Mouse (Mus musculus) heart, embryonic 11.5 days (tissue): ENCODE data around the gene Pik3cg. TPM values are rescaled to one million over a fixed set of nuclear protein-coding genes. Genes with fewer than 3 reads are reported as not detected.
A peak's percentile ranks its signal among the peaks of the same experiment; 100 is the strongest.

ENCODE experiments used
- ATAC-seq: fragments of 200-750 bp; cut with Nextera tagmentation; replicated peaks from 2 replicates; pipeline ENCODE4 v1.8.0; 2017; ENCODE audit warnings: moderate library complexity; ENCODE audit not compliant: insufficient number of reproducible peaks, low FRiP score, low TSS enrichment
- H3K27ac ChIP-seq: fragments of 300-500 bp; sonication (generic); 2 replicates; pipeline ENCODE4 v1.5.1; 2014; ENCODE audit warnings: mild to moderate bottlenecking, low read depth, low read length
- H3K27me3 ChIP-seq: fragments of 300-500 bp; sonication (generic); 2 replicates; pipeline ENCODE4 v1.6.1; 2014; ENCODE audit warnings: mild to moderate bottlenecking, low read length, mixed read lengths; ENCODE audit not compliant: control insufficient read depth, insufficient read depth
- H3K36me3 ChIP-seq: fragments of 300-500 bp; sonication (generic); 2 replicates; pipeline ENCODE4 v1.6.1; 2014; ENCODE audit warnings: mild to moderate bottlenecking, low read length, moderate library complexity, mixed read lengths; ENCODE audit not compliant: control insufficient read depth, insufficient read depth
- H3K4me1 ChIP-seq: fragments of 300-500 bp; sonication (generic); 2 replicates; pipeline ENCODE4 v1.6.1; 2014; ENCODE audit warnings: low read length; ENCODE audit not compliant: control insufficient read depth, insufficient read depth
- H3K4me2 ChIP-seq: fragments of 300-500 bp; sonication (generic); 2 replicates; pipeline ENCODE4 v1.6.1; 2014; ENCODE audit warnings: mild to moderate bottlenecking, moderate library complexity
- H3K4me3 ChIP-seq: fragments of 300-500 bp; sonication (generic); 2 replicates; pipeline ENCODE4 v1.5.1; 2014; ENCODE audit warnings: low read depth, low read length
- H3K9ac ChIP-seq: fragments of 300-500 bp; sonication (generic); 2 replicates; pipeline ENCODE4 v1.6.1; 2014; ENCODE audit warnings: mild to moderate bottlenecking, low read depth, low read length, moderate library complexity
- H3K9me3 ChIP-seq: fragments of 300-500 bp; sonication (generic); replicated peaks from 2 replicates; pipeline ENCODE4 v1.6.1; 2016; ENCODE audit warnings: low read length; ENCODE audit not compliant: control insufficient read depth
- WGBS: fragments of 180-500 bp; shearing (Covaris S2); extraction: QIAGEN DNeasy Blood & Tissue Kit; methylation state at CpG from one replicate; pipeline ENCODE4 v1.1.7; 2014; ENCODE audit not compliant: insufficient replicate concordance; 5-methylcytosine and 5-hydroxymethylcytosine counted together
- polyA plus RNA-seq: library from polyadenylated mRNA; unstranded; fragments of >200 nt; fragmentation: Nextera tagmentation; extraction: Ambion mirVana; gene quantifications from 2 replicates; pipeline ENCODE4 v1.2.1, GENCODE M21; 2014

Pik3cg gene
- polyA plus RNA-seq, 1 experiment from 2014 or later = 1.5 TPM

DNA sequence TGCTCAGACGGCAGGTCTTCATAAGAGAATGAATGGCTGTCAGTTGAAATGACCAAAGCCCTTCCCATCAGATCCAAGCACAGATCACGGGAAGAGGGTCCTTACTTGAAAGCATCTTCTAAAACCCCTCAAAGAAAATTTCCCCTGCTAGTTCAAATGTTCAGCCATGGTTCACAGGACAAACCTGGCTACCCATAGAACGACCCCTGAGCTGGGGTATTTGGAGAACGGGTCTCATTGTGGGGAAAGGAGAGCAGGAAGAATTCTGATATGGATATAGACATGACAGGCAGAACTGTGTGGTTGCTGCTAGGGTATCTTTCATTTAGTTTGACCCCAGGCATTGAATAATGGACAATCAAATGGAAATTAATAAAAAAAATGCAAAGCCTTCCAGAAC is 62.8 kb downstream of the Pik3cg start:
- Histone ChIP-seq H3K9ac (no peak overlapping the region), H3K4me3 (no peak overlapping the region), H3K9me3 (no peaks in the 10 kb centered on the region), H3K36me3 (no peaks in the 10 kb centered on the region), H3K27me3 (no peaks in the 10 kb centered on the region), H3K4me2 (no peak overlapping the region), H3K4me1 (peaks cover 4% of the 10 kb centered on the region; the same call in 1 of the 2 replicates), H3K27ac (no peak overlapping the region)
- no peak for ATAC-seq
- WGBS = 75% methylated on average over 4 of the region's 4 CpGs

- H3K27me3 ChIP-seq = no peaks in the 10 kb centered on the region
- no peak overlapping the region for H3K4me2 ChIP-seq
- no peaks in the 10 kb centered on the region for H3K36me3 ChIP-seq
- H3K4me3 ChIP-seq = no peak overlapping the region
- ATAC-seq = no peak
- WGBS = 3% methylated on average over 5 of the region's 5 CpGs
- H3K27ac ChIP-seq = no peak overlapping the region
- no peaks in the 10 kb centered on the region for H3K9me3 ChIP-seq
- peaks cover 4% of the 10 kb centered on the region; the same call in 1 of the 2 replicates for H3K4me1 ChIP-seq
- H3K9ac ChIP-seq = no peak overlapping the region
Measured at GRCm38 (mm10) chr12:32144513-32144912, 63.9 kb downstream of the Pik3cg start.

DNA sequence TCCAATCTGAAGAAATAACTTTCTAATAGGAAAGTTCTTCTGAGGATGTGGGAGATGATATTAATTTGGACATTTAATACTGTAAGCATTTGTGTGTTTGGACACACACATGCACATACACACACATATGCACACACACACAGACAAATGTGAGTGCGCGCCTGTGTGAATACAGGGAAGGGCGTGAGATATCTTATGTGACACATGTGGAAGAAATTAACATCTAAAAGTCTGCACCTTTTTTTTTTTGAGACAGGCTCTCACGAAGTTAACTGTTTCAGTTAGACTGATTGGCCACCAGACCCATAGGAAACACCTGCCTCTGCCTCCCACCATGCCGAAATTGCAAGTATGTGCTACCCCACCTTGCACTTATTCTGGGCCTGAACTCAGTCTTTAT is 64.7 kb downstream of the Pik3cg start:
- peak overlapping the region; percentile 46; the same call in 1 of the 2 replicates for H3K27ac ChIP-seq
- 71% methylated on average over 5 of the region's 5 CpGs for WGBS

GRCm38 (mm10) chr12:32143151-32143550 is 65.3 kb downstream of the Pik3cg start:
- ATAC-seq = peak; percentile 84
- Histone ChIP-seq H3K27me3 (no peaks in the 10 kb centered on the region), H3K9ac (no peak overlapping the region), H3K9me3 (no peaks in the 10 kb centered on the region), H3K4me1 (peaks cover 4% of the 10 kb centered on the region; the same call in 1 of the 2 replicates), H3K4me3 (no peak overlapping the region), H3K4me2 (peak overlapping the region; percentile 12), H3K36me3 (no peaks in the 10 kb centered on the region), H3K27ac (peak overlapping the region; percentile 46; the same call in 1 of the 2 replicates)
- 20% methylated on average over 4 of the region's 4 CpGs for WGBS

More for the DNA sequence above, 64.7 kb downstream of the Pik3cg start:
- peaks cover 4% of the 10 kb centered on the region; the same call in 1 of the 2 replicates for H3K4me1 ChIP-seq
- no peaks in the 10 kb centered on the region for H3K27me3 ChIP-seq
- H3K9me3 ChIP-seq = no peaks in the 10 kb centered on the region
- no peak overlapping the region for H3K4me3 ChIP-seq
- no peak overlapping the region for H3K9ac ChIP-seq
- H3K36me3 ChIP-seq = no peaks in the 10 kb centered on the region
- H3K4me2 ChIP-seq = no peak overlapping the region
- ATAC-seq = no peak

- no peak overlapping the region for H3K9ac ChIP-seq
- no peak overlapping the region for H3K27ac ChIP-seq
- no peak overlapping the region for H3K4me2 ChIP-seq
- H3K9me3 ChIP-seq = no peaks in the 10 kb centered on the region
- no peak overlapping the region for H3K4me3 ChIP-seq
- no peaks in the 10 kb centered on the region for H3K36me3 ChIP-seq
- no peaks in the 10 kb centered on the region for H3K27me3 ChIP-seq
- H3K4me1 ChIP-seq = peaks cover 4% of the 10 kb centered on the region; the same call in 1 of the 2 replicates
- no peak for ATAC-seq
Measured at GRCm38 (mm10) chr12:32141766-32142165, 66.7 kb downstream of the Pik3cg start.

DNA sequence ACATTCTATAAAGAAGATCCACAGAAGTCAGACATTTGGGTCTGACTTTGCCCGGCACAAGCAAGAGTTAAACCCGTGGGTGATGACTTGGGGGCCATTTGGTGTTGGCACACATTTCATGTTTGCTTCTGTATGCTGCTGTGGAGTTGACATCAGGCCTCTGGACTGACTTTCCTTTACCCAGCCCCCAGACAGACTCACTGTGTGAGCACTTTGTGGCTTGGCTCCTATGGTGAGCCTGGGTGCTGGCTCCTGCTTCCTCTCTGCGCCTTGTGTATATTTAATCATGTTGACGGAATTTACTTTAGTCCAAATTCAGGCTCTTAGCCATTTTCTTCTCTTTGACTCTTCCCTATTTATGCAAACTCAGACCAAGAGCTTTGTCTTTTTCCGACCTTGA is 69.6 kb downstream of the Pik3cg start:
- Histone ChIP-seq H3K27ac (no peak overlapping the region), H3K27me3 (no peaks in the 10 kb centered on the region), H3K4me3 (no peak overlapping the region), H3K36me3 (no peaks in the 10 kb centered on the region), H3K9me3 (no peaks in the 10 kb centered on the region), H3K4me1 (peaks cover 4% of the 10 kb centered on the region; the same call in 1 of the 2 replicates), H3K4me2 (no peak overlapping the region), H3K9ac (no peak overlapping the region)
- no peak for ATAC-seq
- WGBS = 79% methylated on average over 5 of the region's 5 CpGs

- no peak for ATAC-seq
- Histone ChIP-seq H3K9me3 (no peaks in the 10 kb centered on the region), H3K9ac (no peak overlapping the region), H3K4me3 (no peak overlapping the region), H3K36me3 (no peaks in the 10 kb centered on the region), H3K4me1 (peaks cover 4% of the 10 kb centered on the region; the same call in 1 of the 2 replicates), H3K4me2 (no peak overlapping the region), H3K27me3 (no peaks in the 10 kb centered on the region), H3K27ac (no peak overlapping the region)
- 76% methylated on average over 9 of the region's 9 CpGs for WGBS
Measured at GRCm38 (mm10) chr12:32138362-32138761, 70.1 kb downstream of the Pik3cg start.

DNA sequence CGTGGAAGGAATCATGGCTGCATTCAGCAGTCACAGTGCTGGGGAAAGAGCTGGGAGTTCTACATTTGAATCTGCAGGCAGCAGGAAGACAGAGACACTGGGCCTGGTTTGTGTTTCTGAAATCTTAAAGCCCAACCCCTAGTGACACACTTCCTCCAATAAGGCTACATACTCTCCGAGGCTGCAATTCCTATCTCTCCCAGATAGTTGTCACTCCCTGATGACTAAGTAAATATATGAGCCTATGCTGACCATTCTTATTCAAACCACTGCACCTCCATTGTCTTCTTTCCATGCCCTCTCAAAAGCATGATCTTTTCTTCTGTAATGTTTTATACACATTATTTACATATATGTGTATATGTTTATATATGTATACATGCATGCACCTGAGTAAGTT is 70.9 kb downstream of the Pik3cg start:
- H3K4me2 ChIP-seq = no peak overlapping the region
- no peak overlapping the region for H3K27ac ChIP-seq
- H3K4me1 ChIP-seq = no peaks in the 10 kb centered on the region
- no peaks in the 10 kb centered on the region for H3K36me3 ChIP-seq
- 52% methylated on average over 2 of the region's 2 CpGs for WGBS
- no peak overlapping the region for H3K4me3 ChIP-seq
- no peaks in the 10 kb centered on the region for H3K27me3 ChIP-seq
- H3K9me3 ChIP-seq = no peaks in the 10 kb centered on the region
- H3K9ac ChIP-seq = no peak overlapping the region
- ATAC-seq = no peak
